Mouse (Mus musculus) heart, embryonic 16.5 days (tissue): ENCODE measurements around the gene Chst11. TPM values are rescaled to one million over a fixed set of nuclear protein-coding genes. Genes with fewer than 3 reads are reported as not detected.

Experiments used
- ATAC-seq: fragments of 200-750 bp; cut with Nextera tagmentation; replicated peaks from 2 replicates; pipeline ENCODE4 v1.8.0; 2017; ENCODE audit warnings: moderate number of reproducible peaks; ENCODE audit not compliant: insufficient read depth, low FRiP score; ENCODE audit errors: extremely low read depth
- H3K27ac ChIP-seq: fragments of 300-500 bp; sonication (generic); 2 replicates; pipeline ENCODE4 v1.5.1; 2014; ENCODE audit warnings: mild to moderate bottlenecking, low read length, control low read depth, moderate library complexity
- H3K27me3 ChIP-seq: fragments of 300-500 bp; sonication (generic); 2 replicates; pipeline ENCODE4 v1.6.1; 2014; ENCODE audit warnings: low read length, mixed read lengths; ENCODE audit not compliant: control insufficient read depth, insufficient read depth
- H3K36me3 ChIP-seq: fragments of 300-500 bp; sonication (generic); 2 replicates; pipeline ENCODE4 v1.6.1; 2014; ENCODE audit not compliant: control insufficient read depth, insufficient read depth
- H3K4me1 ChIP-seq: fragments of 300-500 bp; sonication (generic); 2 replicates; pipeline ENCODE4 v1.6.1; 2014; ENCODE audit warnings: low read length, mixed read lengths; ENCODE audit not compliant: control insufficient read depth, insufficient read depth
- H3K4me2 ChIP-seq: fragments of 300-500 bp; sonication (generic); 2 replicates; pipeline ENCODE4 v1.6.1; 2014; ENCODE audit warnings: low read depth, mild to moderate bottlenecking, control low read depth, low read length
- H3K4me3 ChIP-seq: fragments of 300-500 bp; sonication (generic); 2 replicates; pipeline ENCODE4 v1.5.1; 2014; ENCODE audit warnings: mild to moderate bottlenecking, control low read depth, low read length
- H3K9ac ChIP-seq: fragments of 300-500 bp; sonication (generic); 2 replicates; pipeline ENCODE4 v1.6.1; 2014; ENCODE audit warnings: low read length, control low read depth
- H3K9me3 ChIP-seq: fragments of 300-500 bp; sonication (generic); replicated peaks from 2 replicates; pipeline ENCODE4 v1.6.1; 2016; ENCODE audit warnings: low read length; ENCODE audit not compliant: control insufficient read depth
- WGBS: fragments of 180-500 bp; shearing (Covaris S2); extraction: QIAGEN DNeasy Blood & Tissue Kit; methylation state at CpG from one replicate; pipeline ENCODE4 v1.1.7; 2014; 5-methylcytosine and 5-hydroxymethylcytosine counted together
- polyA plus RNA-seq: library from polyadenylated mRNA; unstranded; fragments of >200 nt; fragmentation: Nextera tagmentation; extraction: Ambion mirVana; gene quantifications from 2 replicates; pipeline ENCODE4 v1.2.1, GENCODE M21; 2015

Chst11 gene
- polyA plus RNA-seq, 1 experiment from 2014 or later: 2.6 TPM

DNA sequence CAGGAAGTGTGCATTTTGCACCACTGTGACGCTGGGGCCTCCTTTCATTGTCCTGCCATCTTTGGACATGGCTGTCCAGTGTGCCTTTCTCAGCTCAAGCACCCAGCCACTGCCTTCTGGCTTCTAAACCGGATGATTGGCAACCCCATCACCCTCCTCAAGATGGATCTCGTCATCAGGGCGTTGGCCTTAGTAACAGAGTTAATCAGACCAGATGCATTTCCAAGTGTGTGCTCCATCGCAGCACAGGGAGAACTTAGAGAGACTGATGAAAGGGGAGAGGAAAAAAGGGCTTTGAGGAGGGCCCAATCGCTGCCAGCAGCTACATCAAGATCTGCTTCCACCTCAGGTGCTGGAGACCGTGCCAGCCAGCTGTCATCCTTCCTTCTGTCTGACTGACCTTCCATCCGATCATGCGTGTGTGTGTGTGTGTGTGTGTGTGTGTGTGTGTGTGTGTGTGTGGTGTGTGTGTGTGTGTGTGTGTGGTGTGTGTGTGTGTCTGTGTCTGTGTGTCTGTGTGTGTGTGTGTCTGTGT, 179.7 kb downstream of the Chst11 start:
- Histone ChIP-seq H3K9me3 (no peaks in the 10 kb centered on the region), H3K4me2 (no peak overlapping the region), H3K36me3 (no peaks in the 10 kb centered on the region), H3K9ac (no peak overlapping the region), H3K27ac (no peak overlapping the region), H3K4me1 (peaks cover 34% of the 10 kb centered on the region), H3K4me3 (no peak overlapping the region), H3K27me3 (no peaks in the 10 kb centered on the region)
- 80% methylated on average over 9 of the region's 9 CpGs for WGBS
- no peak for ATAC-seq

DNA sequence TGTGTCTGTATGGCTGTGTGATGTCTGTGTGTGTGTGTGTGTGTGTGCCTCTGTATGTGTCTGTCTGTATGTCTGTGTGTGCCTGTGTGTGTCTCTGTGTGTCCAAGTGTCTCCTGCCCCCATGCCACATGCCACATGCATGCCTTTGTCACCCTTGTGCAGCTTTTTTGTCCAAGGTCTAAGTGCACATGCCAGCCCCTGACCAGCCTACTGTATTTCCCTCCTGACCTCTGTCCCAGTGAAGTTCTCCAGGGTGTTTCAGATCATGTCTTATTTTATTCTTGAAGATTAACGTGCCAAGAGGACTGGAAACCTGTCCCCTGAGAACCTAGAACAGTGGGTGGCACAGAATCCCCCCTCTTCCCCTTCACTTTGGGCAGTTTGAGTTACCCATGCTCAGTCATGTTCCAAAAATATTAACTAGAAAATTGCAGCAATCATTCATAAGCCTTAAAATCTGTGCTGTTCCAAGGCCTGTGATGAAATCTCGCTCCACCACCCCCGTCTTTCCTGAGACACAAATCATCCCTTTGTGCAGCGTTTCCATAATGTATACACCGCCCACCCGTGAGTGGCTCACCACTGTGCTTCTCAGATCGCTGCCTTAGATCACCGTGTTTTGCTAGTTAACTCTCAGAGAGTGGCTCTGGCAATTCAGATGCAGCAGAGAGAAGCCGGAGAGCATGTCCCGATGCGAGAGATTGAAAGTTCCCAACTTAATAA, 180.4 kb downstream of the Chst11 start:
- H3K27ac ChIP-seq: no peak overlapping the region
- ATAC-seq: no peak
- H3K4me3 ChIP-seq: no peak overlapping the region
- H3K4me1 ChIP-seq: peaks cover 38% of the 10 kb centered on the region
- no peaks in the 10 kb centered on the region for H3K36me3 ChIP-seq
- WGBS: 81% methylated on average over 11 of the region's 11 CpGs
- H3K4me2 ChIP-seq: no peak overlapping the region
- no peak overlapping the region for H3K9ac ChIP-seq
- no peaks in the 10 kb centered on the region for H3K27me3 ChIP-seq
- no peaks in the 10 kb centered on the region for H3K9me3 ChIP-seq

DNA sequence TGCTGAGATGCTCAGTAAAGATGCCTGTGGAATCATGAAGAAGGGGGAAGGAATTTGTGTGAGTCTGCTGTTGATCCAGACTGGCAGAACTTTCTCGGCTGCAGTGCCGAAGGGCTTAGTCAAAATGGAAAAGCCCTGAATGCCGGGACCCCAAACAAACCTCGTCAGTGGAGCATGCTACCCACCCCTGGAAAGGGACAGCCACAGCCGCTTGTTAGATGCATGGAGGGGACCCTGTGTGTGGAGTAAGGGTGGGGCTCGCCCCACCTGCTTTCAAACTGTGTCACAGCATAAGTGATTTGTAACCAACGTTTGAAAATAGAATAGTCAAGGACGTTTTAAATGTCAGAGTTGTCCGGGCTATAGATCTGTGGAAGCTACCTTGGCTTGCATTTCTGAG, 181.0 kb downstream of the Chst11 start:
- ATAC-seq: no peak
- Histone ChIP-seq H3K4me3 (no peak overlapping the region), H3K27me3 (no peaks in the 10 kb centered on the region), H3K9me3 (no peaks in the 10 kb centered on the region), H3K9ac (no peak overlapping the region), H3K4me1 (peaks cover 39% of the 10 kb centered on the region), H3K36me3 (no peaks in the 10 kb centered on the region), H3K27ac (no peak overlapping the region), H3K4me2 (no peak overlapping the region)
- 70% methylated on average over 9 of the region's 9 CpGs for WGBS

DNA sequence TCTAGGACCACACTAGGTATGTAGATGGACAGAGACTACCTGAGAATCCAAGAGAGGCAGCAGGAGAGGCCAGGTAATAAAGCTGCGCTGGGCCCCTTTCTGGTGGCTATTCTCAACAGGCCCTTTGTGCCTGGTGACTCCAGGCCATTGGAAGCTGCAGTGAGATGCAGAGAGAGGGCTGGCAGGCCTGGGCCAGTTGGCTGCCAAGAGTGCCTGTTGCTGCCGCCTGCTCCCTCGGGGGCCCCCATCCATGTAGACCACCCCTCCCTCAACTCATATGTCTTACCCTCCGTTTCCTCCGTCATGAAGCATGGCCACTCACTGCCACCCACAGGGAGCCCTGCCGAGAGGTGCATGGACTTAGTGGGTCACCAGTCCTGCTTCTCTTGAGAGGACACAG, 182.2 kb downstream of the Chst11 start:
- Histone ChIP-seq H3K36me3 (no peaks in the 10 kb centered on the region), H3K27me3 (no peaks in the 10 kb centered on the region), H3K9me3 (no peaks in the 10 kb centered on the region), H3K4me3 (no peak overlapping the region), H3K4me1 (peaks cover 27% of the 10 kb centered on the region), H3K4me2 (no peak overlapping the region), H3K27ac (no peak overlapping the region), H3K9ac (no peak overlapping the region)
- no peak for ATAC-seq
- WGBS: 83% methylated on average over 6 of the region's 6 CpGs

DNA sequence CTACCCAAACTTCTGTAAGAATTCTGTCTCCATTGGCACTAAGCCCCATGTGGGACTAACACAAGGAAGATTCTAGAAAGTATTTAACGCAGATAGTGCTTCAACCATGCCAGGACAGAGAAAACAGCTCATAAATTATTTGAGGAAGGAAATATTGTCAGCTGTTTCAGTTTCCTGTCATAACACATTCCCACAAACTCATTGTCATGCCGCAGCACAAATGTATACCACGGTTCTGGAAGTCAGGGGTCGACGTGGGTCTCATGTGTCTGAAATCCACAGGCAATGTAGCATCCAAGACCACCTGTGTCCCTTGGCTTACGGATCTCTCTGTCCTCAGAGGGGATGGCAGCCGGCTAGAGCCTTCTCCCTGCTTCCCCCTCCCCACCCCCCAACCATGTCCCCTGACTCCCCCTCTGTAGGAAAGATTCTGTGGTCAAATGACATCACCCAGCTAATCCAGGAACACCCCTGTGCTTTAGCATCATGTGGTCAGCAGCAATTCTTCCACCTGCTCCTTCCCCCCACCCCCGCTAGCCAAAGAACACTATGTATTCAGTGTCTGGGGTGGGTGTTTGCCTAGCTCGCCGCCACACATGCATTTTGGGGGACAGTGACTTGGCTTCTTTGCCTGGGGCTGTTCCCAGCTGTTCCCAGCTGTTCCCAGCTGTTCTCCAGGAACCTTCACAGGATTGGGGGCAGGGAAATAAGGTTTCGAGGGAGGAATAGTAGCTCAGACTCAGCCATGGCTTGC, 183.2 kb downstream of the Chst11 start:
- no peak for ATAC-seq
- H3K4me1 ChIP-seq: peaks cover 26% of the 10 kb centered on the region
- H3K4me3 ChIP-seq: no peak overlapping the region
- no peaks in the 10 kb centered on the region for H3K36me3 ChIP-seq
- no peak overlapping the region for H3K27ac ChIP-seq
- WGBS: 75% methylated on average over 11 of the region's 11 CpGs
- H3K9me3 ChIP-seq: no peaks in the 10 kb centered on the region
- no peak overlapping the region for H3K9ac ChIP-seq
- H3K27me3 ChIP-seq: no peaks in the 10 kb centered on the region
- no peak overlapping the region for H3K4me2 ChIP-seq

DNA sequence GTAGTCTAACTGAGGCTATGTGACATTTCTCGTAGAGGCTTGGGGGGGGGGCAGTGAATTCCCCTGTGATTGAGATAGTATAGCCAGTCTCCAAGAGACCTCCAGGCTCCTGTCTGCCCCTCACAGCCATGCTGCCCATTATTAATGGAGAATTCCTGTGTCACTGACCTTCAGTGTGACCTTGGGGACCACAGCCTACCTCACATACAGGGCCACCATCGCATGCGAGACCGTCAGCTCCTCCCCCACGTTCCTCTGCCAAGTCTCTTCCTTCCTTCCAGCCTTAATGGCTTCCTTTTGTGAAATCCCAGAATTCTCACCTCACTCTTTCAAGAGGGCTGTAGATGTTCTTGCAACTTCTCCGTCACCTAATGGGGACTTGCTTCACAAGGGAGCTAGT, 184.3 kb downstream of the Chst11 start:
- no peaks in the 10 kb centered on the region for H3K9me3 ChIP-seq
- peaks cover 20% of the 10 kb centered on the region for H3K4me1 ChIP-seq
- WGBS: 74% methylated on average over 6 of the region's 6 CpGs
- no peaks in the 10 kb centered on the region for H3K36me3 ChIP-seq
- no peak overlapping the region for H3K4me3 ChIP-seq
- ATAC-seq: no peak
- H3K27ac ChIP-seq: no peak overlapping the region
- H3K27me3 ChIP-seq: no peaks in the 10 kb centered on the region
- no peak overlapping the region for H3K9ac ChIP-seq
- H3K4me2 ChIP-seq: no peak overlapping the region

DNA sequence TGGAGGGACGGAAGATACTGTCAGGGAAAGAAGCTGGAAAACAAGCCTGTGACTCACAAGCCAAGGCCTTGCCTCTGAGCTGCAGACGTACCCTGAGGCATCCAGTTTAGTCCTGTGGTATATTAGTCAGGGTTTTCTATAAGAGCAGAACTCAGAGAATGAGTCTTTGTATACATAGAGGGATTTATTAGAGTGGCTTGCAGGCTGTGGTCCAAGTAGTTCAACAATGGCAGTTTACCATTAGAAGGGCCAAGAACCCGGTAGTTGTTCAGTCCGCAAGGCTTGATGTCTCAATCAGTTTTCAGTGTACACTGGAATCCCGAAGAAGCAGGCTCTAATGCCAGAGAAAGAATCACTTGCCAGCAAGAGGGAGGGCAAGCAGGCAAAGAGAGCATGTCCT, 192.9 kb downstream of the Chst11 start:
- Histone ChIP-seq H3K9me3 (peaks cover 5% of the 10 kb centered on the region), H3K4me1 (no peaks in the 10 kb centered on the region; the same call in 1 of the 2 replicates), H3K4me2 (no peak overlapping the region), H3K4me3 (no peak overlapping the region), H3K36me3 (no peaks in the 10 kb centered on the region), H3K27me3 (no peaks in the 10 kb centered on the region), H3K27ac (no peak overlapping the region), H3K9ac (no peak overlapping the region)
- 87% methylated on average over 5 of the region's 5 CpGs for WGBS
- no peak for ATAC-seq

DNA sequence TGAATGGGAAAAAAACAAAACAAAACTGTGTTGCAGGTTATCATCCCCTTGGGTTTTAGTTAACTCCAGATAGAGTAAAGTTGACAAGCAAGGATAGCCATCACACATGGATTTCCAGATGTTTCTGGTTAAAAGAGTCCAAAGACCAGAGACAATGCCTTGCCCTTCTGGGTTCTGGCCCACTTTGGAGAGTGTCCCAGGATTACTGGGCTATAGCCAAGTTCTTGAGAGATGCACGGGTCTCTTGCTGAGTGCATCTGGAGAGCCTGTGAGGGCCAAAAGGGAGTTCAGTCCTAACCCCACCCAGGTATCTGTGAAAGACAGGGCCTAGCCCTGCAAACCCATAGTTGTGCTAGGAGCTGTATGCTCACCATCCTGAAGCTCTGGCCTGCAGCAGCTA, 193.4 kb downstream of the Chst11 start:
- H3K4me2 ChIP-seq: no peak overlapping the region
- 46% methylated on average over 1 of the region's 1 CpGs for WGBS
- ATAC-seq: no peak

More for the DNA sequence above, 193.4 kb downstream of the Chst11 start:
- Histone ChIP-seq H3K9me3 (peaks cover 5% of the 10 kb centered on the region), H3K4me1 (peaks cover 3% of the 10 kb centered on the region), H3K4me3 (no peak overlapping the region), H3K9ac (no peak overlapping the region), H3K36me3 (no peaks in the 10 kb centered on the region), H3K27me3 (no peaks in the 10 kb centered on the region), H3K27ac (no peak overlapping the region)
